Mouse (Mus musculus): ENCODE data around the gene Ppp1r16b.

GRCm38 (mm10) chr2:158708121-158708520 lies 42.9 kb downstream of the Ppp1r16b start:
- TF ChIP-seq TAL1 (conservative IDR thresholded peaks at IDR 0.05; ENCODE audit: low read depth, low read length), result no peak
- TF ChIP-seq CTCF (IDR thresholded peaks at IDR 0.05; ENCODE audit: low read depth, low read length), result no peak
- no peak for TF ChIP-seq POLR2AphosphoS5 (IDR thresholded peaks at IDR 0.05; ENCODE audit: insufficient replicate concordance, low read depth, low read length)
- TF ChIP-seq GATA2 (IDR thresholded peaks at IDR 0.05; ENCODE audit: borderline replicate concordance, low read depth, low read length), result no peak
